Mouse (Mus musculus): Measurements from ENCODE around the gene Swi5. TPM values are rescaled to one million over a fixed set of nuclear protein-coding genes. Genes with fewer than 3 reads are reported as not detected.
A peak's percentile ranks its signal among the peaks of the same experiment; 100 is the strongest.

The Swi5 gene
- total and polyA plus RNA-seq, 2 experiments from 2014 or later: 375 to 463 TPM

DNA sequence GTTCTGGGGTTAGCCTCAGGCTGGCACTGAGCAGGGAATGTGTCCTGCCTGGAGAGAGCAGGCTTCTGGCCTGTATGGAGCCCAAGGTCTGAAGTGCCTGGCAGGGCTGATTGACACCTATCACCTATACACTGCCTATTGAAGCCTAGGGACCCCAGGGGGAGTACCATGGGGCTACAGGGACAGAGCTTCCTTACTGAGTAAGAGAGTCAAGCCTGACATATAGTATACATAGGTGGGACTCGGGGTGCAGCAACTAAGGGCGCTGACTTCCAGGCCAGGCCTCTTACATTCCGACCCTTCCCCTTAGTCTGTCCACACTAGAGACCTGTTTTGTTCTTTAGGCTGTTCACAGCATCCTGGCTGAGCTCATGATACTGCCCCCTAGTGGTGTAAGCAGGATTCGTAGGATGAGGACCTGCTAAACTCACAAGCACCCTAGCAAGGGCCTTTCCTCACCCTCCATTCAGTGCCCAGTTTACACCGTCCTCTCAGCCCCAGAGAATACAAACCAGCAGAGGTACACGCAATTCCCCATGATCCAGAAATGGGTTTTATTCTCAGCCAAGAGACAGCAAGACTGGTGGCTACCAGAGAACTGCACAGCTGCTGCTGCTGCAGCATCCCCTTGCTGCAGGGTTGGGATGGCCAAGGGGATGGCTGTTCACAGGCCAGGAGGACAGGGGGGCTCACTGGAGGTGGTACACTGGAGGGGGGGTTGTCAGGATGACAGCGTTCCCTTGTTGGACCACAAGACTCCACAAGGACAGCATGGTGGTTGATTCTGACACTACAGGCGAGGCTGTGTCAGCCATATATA, 20.3 kb upstream of the Swi5 start:
- H3K9ac ChIP-seq (replicated peaks; ENCODE audit: low read length, poor library complexity, severe bottlenecking): no peak overlapping the region
- H3K4me2 ChIP-seq (ENCODE audit: low read depth, low read length, poor library complexity, severe bottlenecking): no peak overlapping the region
- no peaks in the 10 kb centered on the region for H3K27me3 ChIP-seq (ENCODE audit: insufficient read depth, low read length)
- peak; percentile 92 for TF ChIP-seq CTCF (IDR thresholded peaks at IDR 0.05)
- 55% methylated on average over 8 of the region's 8 CpGs for WGBS
- H3K9me3 ChIP-seq (ENCODE audit: low read length): no peaks in the 10 kb centered on the region
- peaks cover 10% of the 10 kb centered on the region; the same call in 1 of the 2 replicates for H3K4me1 ChIP-seq (ENCODE audit: insufficient read depth, low read length)
- H3K36me3 ChIP-seq (ENCODE audit: insufficient read depth, low read length): peaks cover 67% of the 10 kb centered on the region
- no peak overlapping the region for H3K4me3 ChIP-seq (ENCODE audit: low read depth, low read length)
- DNase-seq (ENCODE audit: low spot score): peak; percentile 72
- ATAC-seq (ENCODE audit: low FRiP score): peak; percentile 15; the same call in 1 of the 2 replicates
- no peak overlapping the region for H3K27ac ChIP-seq (ENCODE audit: low read depth, low read length)

GRCm38 (mm10) chr2:32307247-32307798, 19.4 kb upstream of the Swi5 start:
- DNase-seq (ENCODE audit: low spot score): no peak
- Histone ChIP-seq H3K36me3 (ENCODE audit: insufficient read depth, low read length) (peaks cover 73% of the 10 kb centered on the region), H3K9ac (replicated peaks; ENCODE audit: low read length, poor library complexity, severe bottlenecking) (no peak overlapping the region), H3K4me3 (ENCODE audit: low read depth, low read length) (no peak overlapping the region), H3K27me3 (ENCODE audit: insufficient read depth, low read length) (no peaks in the 10 kb centered on the region), H3K4me2 (ENCODE audit: low read depth, low read length, poor library complexity, severe bottlenecking) (no peak overlapping the region), H3K9me3 (ENCODE audit: low read length) (no peaks in the 10 kb centered on the region), H3K27ac (ENCODE audit: low read depth, low read length) (no peak overlapping the region), H3K4me1 (ENCODE audit: insufficient read depth, low read length) (peaks cover 10% of the 10 kb centered on the region; the same call in 1 of the 2 replicates)
- no peak for TF ChIP-seq CTCF (IDR thresholded peaks at IDR 0.05)
- no peak for ATAC-seq (ENCODE audit: low FRiP score)
- 83% methylated on average over 6 of the region's 6 CpGs for WGBS

GRCm38 (mm10) chr2:32306176-32306575, 18.3 kb upstream of the Swi5 start:
- H3K4me2 ChIP-seq (ENCODE audit: low read depth, low read length, poor library complexity, severe bottlenecking): no peak overlapping the region
- H3K27me3 ChIP-seq (ENCODE audit: insufficient read depth, low read length): no peaks in the 10 kb centered on the region
- no peak overlapping the region for H3K27ac ChIP-seq (ENCODE audit: low read depth, low read length)
- 82% methylated on average over 9 of the region's 9 CpGs for WGBS
- TF ChIP-seq CTCF (IDR thresholded peaks at IDR 0.05): no peak
- 0 out of 2 replicates have a peak, but pooled peaks cover under 1% of the 10 kb centered on the region for H3K4me1 ChIP-seq (ENCODE audit: insufficient read depth, low read length)
- ATAC-seq (ENCODE audit: low FRiP score) (no peak), DNase-seq (ENCODE audit: low spot score) (no peak)
- no peak overlapping the region for H3K9ac ChIP-seq (replicated peaks; ENCODE audit: low read length, poor library complexity, severe bottlenecking)
- no peaks in the 10 kb centered on the region for H3K9me3 ChIP-seq (ENCODE audit: low read length)
- H3K4me3 ChIP-seq (ENCODE audit: low read depth, low read length): no peak overlapping the region
- peaks cover 78% of the 10 kb centered on the region for H3K36me3 ChIP-seq (ENCODE audit: insufficient read depth, low read length)

DNA sequence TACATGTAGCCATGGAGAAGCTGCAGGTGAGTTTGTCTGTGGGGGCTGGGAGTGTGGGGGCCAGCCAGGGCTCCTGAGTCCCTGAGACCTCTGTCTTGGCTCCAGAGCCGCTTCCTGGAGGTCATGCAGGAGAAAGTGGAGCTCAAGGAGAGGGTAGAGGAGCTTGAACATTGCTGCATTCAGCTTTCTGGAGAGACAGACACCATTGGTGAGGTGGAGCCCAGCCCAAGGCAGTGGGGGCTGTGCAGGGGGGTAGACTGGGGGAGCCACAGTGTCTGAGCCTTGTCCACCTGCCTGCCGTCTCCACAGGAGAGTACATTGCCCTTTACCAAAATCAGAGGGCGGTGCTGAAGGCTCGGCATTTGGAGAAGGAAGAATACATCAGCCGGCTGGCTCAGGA, 17.8 kb upstream of the Swi5 start:
- H3K27ac ChIP-seq (ENCODE audit: low read depth, low read length): no peak overlapping the region
- no peak for TF ChIP-seq CTCF (IDR thresholded peaks at IDR 0.05)
- H3K4me2 ChIP-seq (ENCODE audit: low read depth, low read length, poor library complexity, severe bottlenecking): no peak overlapping the region
- H3K4me1 ChIP-seq (ENCODE audit: insufficient read depth, low read length): no peaks in the 10 kb centered on the region
- ATAC-seq (ENCODE audit: low FRiP score) (no peak), DNase-seq (ENCODE audit: low spot score) (no peak)
- no peaks in the 10 kb centered on the region for H3K27me3 ChIP-seq (ENCODE audit: insufficient read depth, low read length)
- no peaks in the 10 kb centered on the region for H3K9me3 ChIP-seq (ENCODE audit: low read length)
- WGBS: 98% methylated on average over 5 of the region's 5 CpGs
- H3K9ac ChIP-seq (replicated peaks; ENCODE audit: low read length, poor library complexity, severe bottlenecking): no peak overlapping the region
- peaks cover 76% of the 10 kb centered on the region for H3K36me3 ChIP-seq (ENCODE audit: insufficient read depth, low read length)
- H3K4me3 ChIP-seq (ENCODE audit: low read depth, low read length): no peak overlapping the region

- DNase-seq (ENCODE audit: low spot score): no peak
- H3K9me3 ChIP-seq (ENCODE audit: low read length): no peaks in the 10 kb centered on the region
- no peaks in the 10 kb centered on the region for H3K27me3 ChIP-seq (ENCODE audit: insufficient read depth, low read length)
- no peak overlapping the region for H3K9ac ChIP-seq (replicated peaks; ENCODE audit: low read length, poor library complexity, severe bottlenecking)
- H3K27ac ChIP-seq (ENCODE audit: low read depth, low read length): no peak overlapping the region
- H3K36me3 ChIP-seq (ENCODE audit: insufficient read depth, low read length): peaks cover 72% of the 10 kb centered on the region
- H3K4me1 ChIP-seq (ENCODE audit: insufficient read depth, low read length): no peaks in the 10 kb centered on the region
- no peak overlapping the region for H3K4me3 ChIP-seq (ENCODE audit: low read depth, low read length)
- H3K4me2 ChIP-seq (ENCODE audit: low read depth, low read length, poor library complexity, severe bottlenecking): no peak overlapping the region
- peak; percentile 67 for TF ChIP-seq CTCF (IDR thresholded peaks at IDR 0.05)
- ATAC-seq (ENCODE audit: low FRiP score): no peak
- 54% methylated on average over 8 of the region's 8 CpGs for WGBS
These were observed 16.4 kb upstream of the Swi5 start for GRCm38 (mm10) chr2:32304145-32304832.

- no peak overlapping the region for H3K4me2 ChIP-seq (ENCODE audit: low read depth, low read length, poor library complexity, severe bottlenecking)
- H3K4me1 ChIP-seq (ENCODE audit: insufficient read depth, low read length): no peaks in the 10 kb centered on the region
- H3K9me3 ChIP-seq (ENCODE audit: low read length): no peaks in the 10 kb centered on the region
- no peak for ATAC-seq (ENCODE audit: low FRiP score)
- peak; percentile 40 for TF ChIP-seq CTCF (IDR thresholded peaks at IDR 0.05)
- 90% methylated on average over 10 of the region's 10 CpGs for WGBS
- no peaks in the 10 kb centered on the region for H3K27me3 ChIP-seq (ENCODE audit: insufficient read depth, low read length)
- no peak overlapping the region for H3K4me3 ChIP-seq (ENCODE audit: low read depth, low read length)
- H3K36me3 ChIP-seq (ENCODE audit: insufficient read depth, low read length): peaks cover 78% of the 10 kb centered on the region
- no peak overlapping the region for H3K27ac ChIP-seq (ENCODE audit: low read depth, low read length)
- no peak for DNase-seq (ENCODE audit: low spot score)
- no peak overlapping the region for H3K9ac ChIP-seq (replicated peaks; ENCODE audit: low read length, poor library complexity, severe bottlenecking)
These were observed 15.1 kb upstream of the Swi5 start for GRCm38 (mm10) chr2:32302952-32303351.

All from midbrain, postnatal 0 days (tissue).